Comparison of ENCODE assay signal across 13 mouse cellular contexts in the genomic region with DNA sequence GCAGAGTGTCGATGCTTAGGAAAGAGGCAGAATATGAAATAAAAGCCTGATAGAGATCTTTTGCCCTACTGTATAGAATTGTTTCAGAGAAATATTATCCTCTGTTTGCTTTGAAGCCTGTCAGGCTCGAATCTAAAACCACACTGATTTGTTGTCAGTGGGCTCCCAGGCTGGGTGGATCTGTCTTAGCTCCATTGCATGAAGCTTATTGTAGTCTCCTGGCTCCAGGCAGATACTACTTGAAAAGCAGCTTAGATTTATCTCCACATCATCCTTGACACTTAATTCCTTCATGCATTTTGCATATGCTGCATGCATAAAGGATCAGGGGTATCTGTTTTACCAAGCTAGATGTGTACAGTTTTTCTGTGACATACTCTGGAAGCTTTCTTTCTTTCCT.
"Had no signal": no experiment of that assay in that cellular context is flagged by ENCODE, and none has a peak within 500 bp of the region (broad histone marks: within the 10 kb centered on the region; RNA-seq: fewer than 3 reads in every experiment).

No protein-coding gene starts in this region.

- H3K4me1 ChIP-seq: limb, embryonic 12.5 days; liver, embryonic 13.5 days; lung, embryonic 15.5 days; megakaryocyte, embryonic 14.5 days; neural tube, embryonic 12.5 days had no signal

- H3K4me3 ChIP-seq: limb, embryonic 12.5 days; liver, embryonic 13.5 days; lung, embryonic 15.5 days; megakaryocyte, embryonic 14.5 days; neural tube, embryonic 12.5 days had no signal

- DNase-seq: kidney, adult 8-10 months; kidney, postnatal 25 days; liver; liver, embryonic 13.5 days; liver, postnatal 0 days; lung, postnatal 14 days; right cerebral cortex, postnatal 14 days; thymus, postnatal 36 days had no signal

- H3K4me2 ChIP-seq: limb, embryonic 12.5 days; liver, embryonic 13.5 days; lung, embryonic 15.5 days; neural tube, embryonic 12.5 days had no signal

- H3K36me3 ChIP-seq: limb, embryonic 12.5 days; liver, embryonic 13.5 days; lung, embryonic 15.5 days; neural tube, embryonic 12.5 days had no signal

- ATAC-seq: liver, postnatal 0 days had no signal

- H3K9ac ChIP-seq: limb, embryonic 12.5 days; liver, embryonic 13.5 days; liver, postnatal 0 days; lung, embryonic 15.5 days; neural tube, embryonic 12.5 days had no signal

- H3K27ac ChIP-seq: limb, embryonic 12.5 days; liver, embryonic 13.5 days; lung, embryonic 15.5 days; macrophage; neural tube, embryonic 12.5 days had no signal

- H3K9me3 ChIP-seq: limb, embryonic 12.5 days; liver, embryonic 13.5 days; lung, embryonic 15.5 days; megakaryocyte, embryonic 14.5 days; neural tube, embryonic 12.5 days had no signal

- H3K27me3 ChIP-seq: limb, embryonic 12.5 days; liver, embryonic 13.5 days; lung, embryonic 15.5 days; megakaryocyte, embryonic 14.5 days; neural tube, embryonic 12.5 days had no signal
